Comparison of ENCODE assay signal across 8 mouse cellular contexts in the genomic region with DNA sequence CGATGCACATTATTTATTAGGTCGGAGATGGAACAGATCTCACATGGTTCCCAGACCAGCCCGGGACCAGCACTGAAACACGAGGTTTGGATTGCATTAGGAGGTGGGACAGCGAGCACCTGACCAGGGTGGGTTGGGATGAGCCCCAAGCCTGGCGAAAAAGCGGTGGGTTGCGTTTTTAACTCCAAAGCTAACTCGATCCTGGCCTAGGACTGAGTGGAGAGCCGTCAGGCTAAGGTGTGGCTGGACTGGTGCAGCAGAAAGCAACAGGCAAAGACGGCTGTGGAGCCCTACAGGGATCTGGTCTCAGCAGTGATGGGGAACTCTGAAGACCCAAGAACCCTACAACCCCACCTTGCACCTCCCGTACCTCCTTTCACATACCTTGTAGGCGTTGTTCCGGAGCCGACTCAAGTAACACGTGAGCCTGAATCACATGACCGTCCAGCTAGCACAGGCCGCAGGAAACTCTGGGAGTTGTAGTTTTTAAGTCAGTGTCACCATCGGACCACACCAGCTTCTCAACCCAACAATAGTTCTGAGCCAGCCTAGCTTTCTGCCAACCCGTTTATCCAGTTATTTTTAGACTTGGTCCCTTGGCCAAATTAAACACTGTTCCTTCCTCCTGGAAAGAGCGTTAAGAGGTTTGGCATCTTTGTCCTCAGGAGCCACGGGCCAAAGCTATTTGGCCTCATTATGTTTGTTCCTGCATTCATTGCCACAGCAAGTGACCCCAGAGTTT. TPM values are rescaled to one million over a fixed set of nuclear protein-coding genes. Genes with fewer than 3 reads are reported as not detected.
DNase-seq lines count a peak whose midpoint lies in the region; ATAC-seq and TF ChIP-seq lines count a peak whose summit lies in the region.

A gene (minus strand): TSS at position 438 of the 742 bp plus-strand sequence.

- peak; percentile 98 for ATAC-seq in forebrain, embryonic 14.5 days
- ATAC-seq in liver, embryonic 16.5 days (ENCODE audit: low read depth): peak; percentile 87
- ATAC-seq in neural tube, embryonic 12.5 days (ENCODE audit: low FRiP score, low read depth): peak; percentile 96

- peaks cover 2 to 7% of the 10 kb centered on the region in 2 experiments; a peak in 2 of 4 replicates for H3K4me1 ChIP-seq in ES-E14 (ENCODE audit: control insufficient read depth in 2 of 2, insufficient read depth in 2 of 2, low read length in 2 of 2, poor library complexity in 1 of 2)
- peaks cover 8% of the 10 kb centered on the region for H3K4me1 ChIP-seq in forebrain, embryonic 14.5 days (ENCODE audit: control insufficient read depth, insufficient read depth, low read length)
- H3K4me1 ChIP-seq in liver, embryonic 16.5 days (ENCODE audit: control insufficient read depth, low read depth, low read length): peaks cover 6% of the 10 kb centered on the region; the same call in 1 of the 2 replicates
- H3K4me1 ChIP-seq in neural tube, embryonic 12.5 days: peaks cover 11% of the 10 kb centered on the region

- WGBS in forebrain, embryonic 14.5 days: 12% methylated on average over 22 of the region's 22 CpGs
- 6% methylated on average over 22 of the region's 22 CpGs for WGBS in large intestine, adult 2 months
- 13% methylated on average over 22 of the region's 22 CpGs for WGBS in liver, embryonic 16.5 days (ENCODE audit: insufficient replicate concordance)
- WGBS in neural tube, embryonic 12.5 days: 18% methylated on average over 22 of the region's 22 CpGs

- intact Hi-C loops in heart, postnatal 14 days (cut with DNase I): loop anchor here (5.0 kb wide), 1 partner anchor 34 kb away; a partner anchor contains a TSS

- in situ Hi-C loops in ES-E14 (cut with MboI; ENCODE audit: low sequenced_read_pairs in 2 of 2, unreplicated experiment in 2 of 2): no loop called here

- DNase-seq in ES-E14 (ENCODE audit: low read depth, low spot score): peak; percentile 87
- DNase-seq in cerebellum, adult 11 months: peak; percentile 62
- DNase-seq in forebrain, embryonic 14.5 days (ENCODE audit: low spot score): peak; percentile 94
- peak; percentile 59 to 74 for DNase-seq in heart, postnatal 14 days
- peak; percentile 87 for DNase-seq in large intestine, adult 2 months (ENCODE audit: low read depth, low spot score)
- DNase-seq in telencephalon, adult 2 months (ENCODE audit: low read depth, low spot score): peak; percentile 90

- peak within 1 kb of the TSS; percentile 75 for H3K4me2 ChIP-seq in forebrain, embryonic 14.5 days (ENCODE audit: low read length)
- H3K4me2 ChIP-seq in liver, embryonic 16.5 days (ENCODE audit: low read depth, low read length): peak within 1 kb of the TSS; percentile 80
- peak within 1 kb of the TSS; percentile 81 for H3K4me2 ChIP-seq in neural tube, embryonic 12.5 days (replicated peaks)

- H3K4me3 ChIP-seq in ES-E14 (ENCODE audit: insufficient read depth in 1 of 2, low read depth in 1 of 2, low read length in 2 of 2, poor library complexity in 1 of 2, severe bottlenecking in 1 of 2): peak within 1 kb of the TSS; percentile 72 to 74
- peak within 1 kb of the TSS; percentile 48 for H3K4me3 ChIP-seq in forebrain, embryonic 14.5 days (ENCODE audit: low read depth, low read length)
- peak within 1 kb of the TSS; percentile 72 for H3K4me3 ChIP-seq in liver, embryonic 16.5 days (ENCODE audit: low read depth, low read length)
- H3K4me3 ChIP-seq in neural tube, embryonic 12.5 days: peak within 1 kb of the TSS; percentile 71

- peaks cover 2% of the 10 kb centered on the region; the same call in 1 of the 2 replicates for H3K36me3 ChIP-seq in ES-E14 (ENCODE audit: control insufficient read depth, insufficient read depth, low read length, poor library complexity, severe bottlenecking)
- peaks cover 4% of the 10 kb centered on the region for H3K36me3 ChIP-seq in forebrain, embryonic 14.5 days (ENCODE audit: control insufficient read depth, insufficient read depth, low read length)
- H3K36me3 ChIP-seq in liver, embryonic 16.5 days (ENCODE audit: control insufficient read depth, insufficient read depth): no peaks in the 10 kb centered on the region; the same call in 1 of the 2 replicates
- H3K36me3 ChIP-seq in neural tube, embryonic 12.5 days: peaks cover 3% of the 10 kb centered on the region

- H3K27ac ChIP-seq in ES-E14 (ENCODE audit: insufficient read depth, low read depth, low read length, poor library complexity, severe bottlenecking): peak within 1 kb of the TSS; percentile 72
- no peak within 1 kb of the TSS for H3K27ac ChIP-seq in forebrain, embryonic 14.5 days (ENCODE audit: low read depth, low read length)
- peak within 1 kb of the TSS; percentile 54 for H3K27ac ChIP-seq in liver, embryonic 16.5 days (ENCODE audit: low read length)
- H3K27ac ChIP-seq in neural tube, embryonic 12.5 days: no peak within 1 kb of the TSS

- H3K9me3 ChIP-seq in ES-E14 (ENCODE audit: control insufficient read depth, insufficient read depth, low read depth, low read length): no peaks in the 10 kb centered on the region
- H3K9me3 ChIP-seq in forebrain, embryonic 14.5 days (replicated peaks; ENCODE audit: control insufficient read depth, low read length): no peaks in the 10 kb centered on the region
- no peaks in the 10 kb centered on the region for H3K9me3 ChIP-seq in liver, embryonic 16.5 days (replicated peaks; ENCODE audit: control insufficient read depth, low read length)
- no peaks in the 10 kb centered on the region for H3K9me3 ChIP-seq in neural tube, embryonic 12.5 days

- H3K9ac ChIP-seq in ES-E14 (ENCODE audit: insufficient read depth, low read depth, low read length, poor library complexity, severe bottlenecking): peak within 1 kb of the TSS; percentile 82
- peak within 1 kb of the TSS; percentile 75 for H3K9ac ChIP-seq in forebrain, embryonic 14.5 days (ENCODE audit: low read length)
- peak within 1 kb of the TSS; percentile 65 for H3K9ac ChIP-seq in liver, embryonic 16.5 days (ENCODE audit: low read depth, low read length)
- peak within 1 kb of the TSS; percentile 64 for H3K9ac ChIP-seq in neural tube, embryonic 12.5 days

- H3K27me3 ChIP-seq in forebrain, embryonic 14.5 days (replicated peaks; ENCODE audit: control insufficient read depth, insufficient read depth, low read length): no peaks in the 10 kb centered on the region
- no peaks in the 10 kb centered on the region for H3K27me3 ChIP-seq in liver, embryonic 16.5 days (ENCODE audit: control insufficient read depth, insufficient read depth, low read depth, low read length)
- no peaks in the 10 kb centered on the region for H3K27me3 ChIP-seq in neural tube, embryonic 12.5 days (replicated peaks)

TF ChIP-seq in ES-E14, 5 proteins besides CTCF, POLR2A, EP300 and RAD21:
- TF ChIP-seq CHD2 (IDR thresholded peaks at IDR 0.05; ENCODE audit: low read depth, low read length) (no peak), ZNF384 (IDR thresholded peaks at IDR 0.05; ENCODE audit: low read depth, low read length) (no peak), MAFK (IDR thresholded peaks at IDR 0.05; ENCODE audit: insufficient read depth, low read depth, low read length) (no peak), ZC3H11A (IDR thresholded peaks at IDR 0.05; ENCODE audit: borderline replicate concordance, low read depth, low read length) (no peak), HCFC1 (IDR thresholded peaks at IDR 0.05; ENCODE audit: borderline replicate concordance, insufficient read depth, low read length) (peak; percentile 99)

RNA-seq across cellular contexts. Expression of the gene that starts here (rescaled TPM):
- total RNA-seq in ES-E14 (2012; rRNA removed): 47.9 and 79.9 TPM in 2 replicates
- polyA plus RNA-seq in forebrain, embryonic 14.5 days (2014; fragmentation: Nextera tagmentation; extraction: Ambion mirVana): 25.4 and 27.5 TPM in 2 replicates
- total RNA-seq in heart, postnatal 14 days (2021): 10 to 100 TPM in 1 of 2 experiments, 1 to 10 TPM in 1; 9.9 to 12.0 TPM
- 13.3 and 16.3 TPM in 2 replicates for polyA plus RNA-seq in large intestine, adult 2 months (2012; rRNA removed)
- polyA plus RNA-seq in liver, embryonic 16.5 days (2015; fragmentation: Nextera tagmentation; extraction: Ambion mirVana): 7.8 and 9.8 TPM in 2 replicates
- polyA plus RNA-seq in neural tube, embryonic 12.5 days (2016; fragmentation: Nextera tagmentation; extraction: Ambion mirVana): 19.8 and 21.4 TPM in 2 replicates

Comparison
In these comparisons a context has a peak if more than half of its experiments do, and no peak if none do; other contexts are left out.
1. H3K27ac ChIP-seq: peak in ES-E14 (single experiment) and liver, embryonic 16.5 days (single experiment); none in forebrain, embryonic 14.5 days (single experiment) and neural tube, embryonic 12.5 days (single experiment).
2. Peak in every context shown above with its lines, with median percentiles within 50 percentile points of each other: DNase-seq, H3K4me3 ChIP-seq, H3K9ac ChIP-seq, ATAC-seq and H3K4me2 ChIP-seq.